Mouse (Mus musculus) stomach, embryonic 15.5 days (tissue): ENCODE data around the gene Lrrc25. TPM values are rescaled to one million over a fixed set of nuclear protein-coding genes. Genes with fewer than 3 reads are reported as not detected.

Experiments
- ATAC-seq: fragments of 200-750 bp; cut with Nextera tagmentation; 2 replicates; pipeline ENCODE4 v1.8.0; 2017; ENCODE audit warnings: low read depth, moderate number of reproducible peaks, moderate TSS enrichment; ENCODE audit not compliant: insufficient read depth, low FRiP score
- H3K27ac ChIP-seq: fragments of 300-500 bp; sonication (generic); 2 replicates; pipeline ENCODE4 v1.5.1; 2015; ENCODE audit warnings: mild to moderate bottlenecking, inconsistent platforms
- H3K27me3 ChIP-seq: fragments of 300-500 bp; sonication (generic); replicated peaks from 2 replicates; pipeline ENCODE4 v1.6.1; 2015; ENCODE audit warnings: inconsistent platforms
- H3K36me3 ChIP-seq: fragments of 300-500 bp; sonication (generic); 2 replicates; pipeline ENCODE4 v1.6.1; 2015; ENCODE audit warnings: inconsistent platforms
- H3K4me1 ChIP-seq: fragments of 300-500 bp; sonication (generic); 2 replicates; pipeline ENCODE4 v1.6.1; 2015; ENCODE audit warnings: inconsistent platforms
- H3K4me2 ChIP-seq: fragments of 300-500 bp; sonication (generic); 2 replicates; pipeline ENCODE4 v1.6.1; 2015; ENCODE audit warnings: mild to moderate bottlenecking, inconsistent platforms
- H3K4me3 ChIP-seq: fragments of 300-500 bp; sonication (generic); replicated peaks from 2 replicates; pipeline ENCODE4 v1.5.1; 2015; ENCODE audit warnings: inconsistent platforms
- H3K9ac ChIP-seq: fragments of 300-500 bp; sonication (generic); 2 replicates; pipeline ENCODE4 v1.6.1; 2015; ENCODE audit warnings: inconsistent platforms
- H3K9me3 ChIP-seq: fragments of 300-500 bp; sonication (generic); 2 replicates; pipeline ENCODE4 v1.6.1; 2016; ENCODE audit warnings: inconsistent platforms
- WGBS: fragments of 180-500 bp; shearing (Covaris S2); methylation state at CpG from one replicate; pipeline ENCODE4 v1.1.7; 2015; 5-methylcytosine and 5-hydroxymethylcytosine counted together
- polyA plus RNA-seq: library from polyadenylated mRNA; unstranded; fragments of >200 nt; fragmentation: Nextera tagmentation; extraction: Ambion mirVana; gene quantifications from 2 replicates; pipeline ENCODE4 v1.2.1, GENCODE M21; 2015

Gene Lrrc25
- polyA plus RNA-seq, 1 experiment from 2014 or later: 3.9 TPM

DNA sequence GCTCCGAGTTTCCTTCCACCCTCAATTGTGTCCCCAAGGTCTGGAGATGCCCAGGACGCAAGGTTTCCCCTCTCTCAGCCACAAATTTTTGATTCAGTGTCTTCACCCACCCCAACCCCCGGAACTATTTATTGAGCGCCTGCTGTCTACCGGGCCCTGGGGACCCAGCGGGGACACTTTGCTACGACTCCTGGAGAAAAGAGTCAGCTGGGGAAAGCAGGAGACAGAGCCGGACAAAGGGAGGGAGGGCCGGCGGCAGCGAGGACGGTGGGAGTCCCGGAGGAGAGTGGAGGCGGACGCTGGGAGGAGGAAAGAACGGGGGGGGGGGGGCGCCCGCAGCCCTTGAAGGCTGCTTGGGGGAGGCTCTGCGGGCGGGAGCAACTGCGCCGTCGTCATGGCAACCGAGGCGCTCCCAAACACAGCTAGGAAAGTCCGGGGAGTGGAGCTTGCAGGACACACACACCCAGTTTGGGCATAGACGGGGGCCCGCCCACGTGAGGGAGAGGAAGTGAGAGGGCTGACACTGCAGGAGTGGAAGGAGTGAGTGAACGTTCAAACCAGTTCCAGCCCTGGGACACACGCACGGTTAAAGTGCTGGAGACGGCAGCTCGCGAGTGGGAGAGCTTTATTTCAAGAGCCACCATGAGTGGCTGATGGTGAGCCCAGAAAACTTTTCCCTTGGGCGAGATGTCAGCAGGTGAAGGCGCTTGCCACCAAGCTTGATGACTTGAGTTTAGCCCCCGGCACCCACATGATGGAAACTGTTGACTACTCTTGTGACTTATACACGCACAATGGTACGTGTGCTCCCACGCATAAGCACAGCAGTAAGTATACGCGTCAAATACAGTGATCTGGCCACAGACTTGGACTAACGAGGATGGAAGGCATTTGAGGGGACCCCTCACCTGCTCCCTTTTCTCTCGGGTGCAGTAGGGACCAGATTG is 5.8 kb upstream of the Lrrc25 start:
- Histone ChIP-seq H3K27ac (peak overlapping the region; percentile 99), H3K36me3 (no peaks in the 10 kb centered on the region), H3K9me3 (no peaks in the 10 kb centered on the region), H3K9ac (peak overlapping the region; percentile 12), H3K4me2 (peak overlapping the region; percentile 97), H3K4me3 (peak overlapping the region; percentile 52), H3K4me1 (peaks cover 46% of the 10 kb centered on the region), H3K27me3 (no peaks in the 10 kb centered on the region)
- ATAC-seq: peak; percentile 74
- under 1% methylated on average over 43 of the region's 45 CpGs for WGBS

DNA sequence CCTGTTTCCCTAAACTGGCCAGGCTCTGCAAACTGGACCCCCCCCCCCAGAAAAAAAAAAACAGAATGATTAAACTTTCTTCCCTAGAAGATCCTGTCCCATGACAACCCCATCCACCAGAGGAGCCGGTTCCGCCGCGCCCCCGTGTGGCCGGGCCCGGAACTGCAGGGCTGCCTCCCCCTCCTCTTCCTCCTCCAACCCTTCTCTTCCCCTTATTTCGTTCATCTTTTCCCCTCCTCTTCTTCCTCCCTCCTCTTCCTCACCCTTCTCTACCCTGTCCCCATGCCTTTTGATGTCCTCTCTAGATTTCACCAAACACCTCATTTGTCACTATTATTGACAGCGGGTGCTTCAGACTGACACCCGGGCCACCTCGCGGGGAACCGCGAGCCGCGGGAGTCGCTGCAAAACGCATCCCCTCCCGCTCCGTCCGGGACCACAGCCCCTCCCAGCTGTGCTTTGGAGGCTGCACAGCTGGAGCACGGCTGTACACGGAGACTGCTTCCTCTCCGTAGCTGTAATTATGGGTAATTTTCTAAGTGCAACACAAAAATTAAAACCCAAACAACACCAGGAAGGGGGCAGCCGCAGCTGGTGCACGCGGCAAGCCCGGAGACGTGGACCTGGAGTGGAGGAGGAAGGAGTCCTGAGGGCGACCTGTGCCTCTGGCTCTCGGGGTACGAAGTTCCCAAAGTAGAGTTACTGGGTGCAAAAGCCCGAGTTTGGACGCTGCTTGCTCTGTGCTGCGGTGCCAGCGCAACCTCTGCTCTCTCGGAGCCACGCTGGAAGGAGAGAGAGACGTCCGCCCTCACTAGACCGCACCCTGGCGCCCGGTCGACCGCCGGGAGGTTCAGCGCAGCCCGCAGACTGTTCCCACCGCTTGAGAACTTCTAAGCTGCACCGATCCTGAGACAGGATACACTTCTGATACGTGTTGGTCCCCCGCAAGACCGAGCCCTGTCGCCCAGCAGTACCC is 4.9 kb upstream of the Lrrc25 start:
- Histone ChIP-seq H3K36me3 (no peaks in the 10 kb centered on the region), H3K27ac (peak overlapping the region; percentile 99), H3K4me1 (peaks cover 46% of the 10 kb centered on the region), H3K9me3 (no peaks in the 10 kb centered on the region), H3K9ac (peak overlapping the region; percentile 27; the same call in 1 of the 2 replicates), H3K4me2 (peak overlapping the region; percentile 97), H3K27me3 (no peaks in the 10 kb centered on the region), H3K4me3 (peak overlapping the region; percentile 52)
- no peak for ATAC-seq
- WGBS: under 1% methylated on average over 54 of the region's 54 CpGs

GRCm38 (mm10) chr8:70611849-70612248 is 4.1 kb upstream of the Lrrc25 start:
- Histone ChIP-seq H3K9me3 (no peaks in the 10 kb centered on the region), H3K27me3 (no peaks in the 10 kb centered on the region), H3K36me3 (no peaks in the 10 kb centered on the region), H3K4me2 (peak overlapping the region; percentile 97), H3K27ac (peak overlapping the region; percentile 99), H3K4me1 (peaks cover 43% of the 10 kb centered on the region), H3K4me3 (peak overlapping the region; percentile 52), H3K9ac (0 out of 2 replicates have a peak overlapping the region, but pooled peaks have one; percentile 27)
- WGBS: under 1% methylated on average over 6 of the region's 6 CpGs
- no peak for ATAC-seq

- Histone ChIP-seq H3K9me3 (no peaks in the 10 kb centered on the region), H3K4me2 (no peak overlapping the region), H3K27me3 (no peaks in the 10 kb centered on the region), H3K4me1 (peaks cover 34% of the 10 kb centered on the region), H3K36me3 (no peaks in the 10 kb centered on the region), H3K4me3 (no peak overlapping the region), H3K9ac (no peak overlapping the region), H3K27ac (peak overlapping the region; percentile 38; the same call in 1 of the 2 replicates)
- ATAC-seq: no peak
- 5% methylated on average over 1 of the region's 1 CpGs for WGBS
Measured at GRCm38 (mm10) chr8:70613763-70614162, 2.2 kb upstream of the Lrrc25 start.

DNA sequence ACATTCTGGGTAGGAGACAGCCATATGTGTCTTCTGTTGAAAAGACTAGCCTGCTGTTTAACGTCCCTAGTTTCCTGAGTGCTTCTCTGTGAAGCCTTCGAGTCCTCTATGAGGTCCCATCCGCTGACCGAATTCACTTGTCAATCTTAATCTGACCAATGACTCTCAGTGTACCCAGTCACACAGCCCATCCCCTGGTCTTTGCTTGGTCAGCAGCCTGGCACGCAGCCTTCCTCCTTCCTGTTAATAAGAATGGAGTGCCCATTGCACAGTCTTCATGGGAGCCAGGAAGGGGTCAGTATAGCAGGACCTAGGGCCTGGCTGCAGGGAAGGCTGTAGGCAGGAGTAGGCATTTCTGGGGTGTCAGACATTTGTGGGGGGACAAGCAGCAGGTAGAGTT is 1.5 kb upstream of the Lrrc25 start:
- Histone ChIP-seq H3K9ac (no peak overlapping the region), H3K36me3 (no peaks in the 10 kb centered on the region), H3K27me3 (no peaks in the 10 kb centered on the region), H3K4me1 (peaks cover 31% of the 10 kb centered on the region), H3K9me3 (no peaks in the 10 kb centered on the region), H3K4me2 (no peak overlapping the region), H3K4me3 (no peak overlapping the region), H3K27ac (peak overlapping the region; percentile 41; the same call in 1 of the 2 replicates)
- WGBS: 60% methylated on average over 5 of the region's 5 CpGs
- ATAC-seq: no peak

GRCm38 (mm10) chr8:70615281-70615680 is 674 bp upstream of the Lrrc25 start:
- Histone ChIP-seq H3K27me3 (no peaks in the 10 kb centered on the region), H3K36me3 (no peaks in the 10 kb centered on the region), H3K4me2 (no peak overlapping the region), H3K27ac (0 out of 2 replicates have a peak overlapping the region, but pooled peaks have one; percentile 41), H3K4me3 (no peak overlapping the region), H3K9ac (no peak overlapping the region), H3K9me3 (no peaks in the 10 kb centered on the region), H3K4me1 (peaks cover 28% of the 10 kb centered on the region)
- 78% methylated on average over 8 of the region's 8 CpGs for WGBS
- ATAC-seq: no peak

GRCm38 (mm10) chr8:70616645-70617044 is 690 bp downstream of the Lrrc25 start:
- H3K36me3 ChIP-seq: no peaks in the 10 kb centered on the region
- 49% methylated on average over 11 of the region's 11 CpGs for WGBS
- no peak overlapping the region for H3K27ac ChIP-seq
- no peak for ATAC-seq
- peaks cover 21% of the 10 kb centered on the region for H3K4me1 ChIP-seq
- no peak overlapping the region for H3K9ac ChIP-seq
- no peaks in the 10 kb centered on the region for H3K9me3 ChIP-seq
- H3K27me3 ChIP-seq: no peaks in the 10 kb centered on the region
- H3K4me3 ChIP-seq: 0 out of 2 replicates have a peak overlapping the region, but pooled peaks have one; percentile 4
- H3K4me2 ChIP-seq: no peak overlapping the region

GRCm38 (mm10) chr8:70617985-70618384 is 2.0 kb downstream of the Lrrc25 start:
- H3K4me3 ChIP-seq: peak overlapping the region; percentile 4; the same call in 1 of the 2 replicates
- peak overlapping the region; percentile 18 for H3K27ac ChIP-seq

DNA sequence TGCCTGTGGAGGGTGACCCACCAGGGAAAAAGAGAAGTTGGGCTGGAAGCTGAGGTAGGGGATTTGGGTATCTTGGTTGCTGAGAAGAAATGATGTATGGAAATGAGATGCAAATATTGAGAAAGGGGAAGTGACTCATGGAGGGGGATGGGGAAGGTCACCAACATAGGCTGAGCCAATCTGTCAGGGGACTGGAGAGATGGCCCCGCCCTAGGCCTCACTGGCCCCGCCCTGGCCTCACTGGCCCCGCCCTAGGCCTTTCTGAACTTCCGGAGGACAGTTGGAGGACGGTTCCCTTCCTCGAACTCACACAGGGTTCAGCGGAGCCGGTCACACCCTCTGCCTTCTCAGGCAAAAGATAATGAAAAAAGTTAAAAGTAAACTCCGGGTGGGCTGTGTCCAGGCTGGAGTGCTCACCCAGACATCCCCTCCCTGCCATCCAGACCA is 3.0 kb downstream of the Lrrc25 start:
- no peaks in the 10 kb centered on the region for H3K9me3 ChIP-seq
- no peak overlapping the region for H3K4me2 ChIP-seq
- H3K4me3 ChIP-seq: no peak overlapping the region
- no peaks in the 10 kb centered on the region for H3K27me3 ChIP-seq
- no peaks in the 10 kb centered on the region for H3K36me3 ChIP-seq
- 30% methylated on average over 9 of the region's 9 CpGs for WGBS
- H3K9ac ChIP-seq: no peak overlapping the region
- peaks cover 13% of the 10 kb centered on the region for H3K4me1 ChIP-seq
- peak; percentile 68; the same call in 1 of the 2 replicates for ATAC-seq
- H3K27ac ChIP-seq: no peak overlapping the region

More at GRCm38 (mm10) chr8:70617985-70618384, 2.0 kb downstream of the Lrrc25 start:
- Histone ChIP-seq H3K4me1 (peaks cover 18% of the 10 kb centered on the region), H3K27me3 (no peaks in the 10 kb centered on the region), H3K9me3 (no peaks in the 10 kb centered on the region), H3K9ac (no peak overlapping the region), H3K4me2 (0 out of 2 replicates have a peak overlapping the region, but pooled peaks have one; percentile 1), H3K36me3 (no peaks in the 10 kb centered on the region)
- no peak for ATAC-seq
- 81% methylated on average over 11 of the region's 11 CpGs for WGBS

DNA sequence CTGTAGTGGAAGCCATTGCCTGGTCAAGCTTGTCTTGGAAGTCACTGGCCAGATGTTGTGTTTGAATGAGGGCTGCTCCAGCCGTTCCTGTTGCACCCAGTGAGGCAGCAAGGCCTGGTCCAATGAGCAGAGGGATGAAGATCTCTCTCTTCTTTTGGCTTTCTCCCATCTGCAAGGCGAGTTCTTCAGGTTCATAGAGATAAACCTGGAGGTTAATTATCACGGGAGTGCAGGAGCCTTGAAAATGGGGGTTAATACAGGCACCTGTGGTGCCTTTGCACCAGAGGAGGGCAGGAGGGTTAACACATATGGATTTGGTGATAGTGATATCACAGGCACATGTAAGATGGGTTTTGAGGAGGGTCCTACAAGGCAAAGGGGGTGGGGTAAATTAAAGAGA is 6.3 kb downstream of the Lrrc25 start:
- WGBS: 57% methylated on average over 3 of the region's 3 CpGs
- no peak; the same call in 1 of the 2 replicates for ATAC-seq
- H3K4me1 ChIP-seq: peaks cover 9% of the 10 kb centered on the region; the same call in 1 of the 2 replicates
- H3K9me3 ChIP-seq: no peaks in the 10 kb centered on the region
- no peak overlapping the region for H3K9ac ChIP-seq
- H3K27ac ChIP-seq: no peak overlapping the region
- H3K4me3 ChIP-seq: no peak overlapping the region
- no peaks in the 10 kb centered on the region for H3K27me3 ChIP-seq
- no peaks in the 10 kb centered on the region for H3K36me3 ChIP-seq
- no peak overlapping the region for H3K4me2 ChIP-seq

- Histone ChIP-seq H3K9ac (no peak overlapping the region), H3K27ac (no peak overlapping the region), H3K4me1 (peaks cover 6% of the 10 kb centered on the region), H3K4me2 (no peak overlapping the region), H3K36me3 (no peaks in the 10 kb centered on the region), H3K27me3 (no peaks in the 10 kb centered on the region), H3K4me3 (no peak overlapping the region), H3K9me3 (no peaks in the 10 kb centered on the region)
- no peak for ATAC-seq
- WGBS: 18% methylated on average over 5 of the region's 5 CpGs
Measured at GRCm38 (mm10) chr8:70625104-70625503, 9.1 kb downstream of the Lrrc25 start.
